Mouse (Mus musculus): ENCODE results near the gene Zfyve9.
"Not testable (repeated sequence)": the region's sequence is repeated elsewhere in the genome, so short reads cannot be mapped to it uniquely, and the experiment has no call there.

The Zfyve9 gene

DNA sequence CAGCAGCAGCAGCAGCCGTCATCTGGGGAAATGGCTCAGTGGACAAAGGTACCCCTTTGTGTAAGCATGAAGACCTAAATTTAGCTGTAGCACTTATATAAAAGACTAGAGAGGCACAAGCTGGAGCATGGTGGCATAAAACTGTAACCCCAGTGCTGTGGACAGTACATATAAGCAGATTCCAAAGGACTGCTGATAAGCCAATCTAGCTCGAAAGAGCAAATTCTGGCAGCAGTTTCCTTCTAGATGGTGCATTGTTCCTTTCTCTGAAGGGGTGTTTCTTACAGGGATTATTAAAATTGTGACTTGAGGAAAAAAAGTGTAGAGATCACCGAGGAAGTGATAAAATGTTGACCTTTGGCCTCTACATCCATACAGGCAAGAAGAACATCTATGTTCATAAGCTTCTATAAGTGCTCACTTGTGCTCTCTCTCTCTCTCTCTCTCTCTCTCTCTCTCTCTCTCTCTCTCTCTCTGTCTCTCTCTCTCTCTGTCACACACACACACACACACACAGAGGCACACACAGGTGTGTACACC lies 59.3 kb downstream of the Zfyve9 start:
- DNase-seq (ENCODE audit: low spot score): no peak

DNA sequence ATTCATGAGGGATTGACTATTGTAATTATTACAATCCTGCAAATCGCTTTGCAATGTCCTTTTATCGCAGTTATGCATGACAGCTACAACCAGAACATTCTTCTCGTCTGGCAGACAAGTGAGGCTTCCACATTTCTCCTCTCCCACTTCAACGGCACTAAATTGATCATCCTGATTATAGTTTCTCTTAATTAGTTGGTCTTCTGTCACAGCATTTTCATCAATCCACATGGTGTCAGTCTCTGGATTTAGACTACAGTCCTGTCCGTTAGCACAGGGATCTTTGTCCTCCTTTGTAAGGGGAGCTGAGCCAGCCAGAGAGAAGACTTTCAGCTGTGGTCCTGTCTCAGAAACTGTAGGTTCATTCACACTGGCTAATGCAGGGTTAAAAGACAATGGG lies 61.2 kb downstream of the Zfyve9 start, which contains the start of gene 3110021N24Rik:
TSS of gene 3110021N24Rik (plus strand) at position 301 of the 400 bp plus-strand sequence.
- no peak for DNase-seq (ENCODE audit: low spot score)

DNA sequence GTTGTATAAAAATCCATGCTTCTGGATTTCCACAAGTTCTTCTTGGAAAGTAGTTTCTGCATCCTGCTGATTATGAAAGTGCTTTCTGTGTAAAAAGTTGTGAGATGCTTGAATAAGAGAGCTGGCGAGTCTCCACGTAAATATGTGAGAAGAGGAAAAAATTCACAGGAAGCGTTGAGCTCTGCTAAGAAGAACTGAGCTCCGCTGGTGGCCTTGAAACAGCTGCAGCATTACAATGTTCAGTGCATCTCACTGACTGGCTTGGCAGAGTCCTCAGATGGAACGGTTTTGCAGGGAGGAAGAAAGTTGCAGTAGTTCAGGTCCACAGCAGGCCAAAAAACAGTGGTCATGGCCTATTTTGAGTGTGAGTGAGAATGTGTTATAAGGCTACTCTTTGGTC lies 72.4 kb downstream of the Zfyve9 start:
- DNase-seq (ENCODE audit: low spot score): no peak

DNA sequence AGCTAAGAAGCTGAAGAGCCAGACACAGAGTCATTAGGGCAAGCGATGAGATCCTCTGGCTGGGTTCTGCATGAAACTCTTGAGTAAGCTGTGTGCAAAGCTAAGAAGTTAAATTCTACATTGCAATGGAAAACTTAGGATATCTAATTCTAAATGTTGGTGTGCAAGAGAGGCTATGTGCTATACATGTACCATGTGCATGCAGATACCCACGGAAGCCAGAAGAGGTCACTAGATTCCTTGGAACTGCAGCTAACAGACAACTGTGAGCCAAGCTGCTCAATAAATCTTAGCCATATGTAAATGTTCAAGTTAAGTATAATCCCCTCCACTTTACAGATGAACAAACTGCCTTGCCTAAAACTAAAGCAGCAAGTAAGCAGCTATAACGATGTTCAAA lies 83.7 kb downstream of the Zfyve9 start:
- DNase-seq (ENCODE audit: low spot score): peak; percentile 9

DNA sequence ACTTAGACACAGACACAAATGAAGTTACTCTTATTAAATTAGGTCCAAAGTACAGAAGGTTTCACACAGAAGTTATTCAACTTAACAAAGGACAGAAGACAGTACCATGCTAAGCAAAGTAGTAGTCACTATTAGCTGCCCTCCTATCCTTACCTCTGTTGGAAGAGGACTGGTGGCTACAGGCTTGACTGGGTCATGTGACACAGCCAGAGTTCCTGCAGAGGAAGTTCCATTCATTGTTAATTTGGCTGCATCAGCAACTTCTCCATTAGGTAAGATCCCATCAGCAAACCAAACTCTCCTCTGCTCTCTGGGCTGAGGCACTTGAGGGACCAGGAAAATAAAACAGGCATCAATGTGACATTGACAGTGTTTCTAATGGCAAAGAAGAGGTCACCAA lies 89.1 kb downstream of the Zfyve9 start:
- DNase-seq (ENCODE audit: low spot score): no peak

DNA sequence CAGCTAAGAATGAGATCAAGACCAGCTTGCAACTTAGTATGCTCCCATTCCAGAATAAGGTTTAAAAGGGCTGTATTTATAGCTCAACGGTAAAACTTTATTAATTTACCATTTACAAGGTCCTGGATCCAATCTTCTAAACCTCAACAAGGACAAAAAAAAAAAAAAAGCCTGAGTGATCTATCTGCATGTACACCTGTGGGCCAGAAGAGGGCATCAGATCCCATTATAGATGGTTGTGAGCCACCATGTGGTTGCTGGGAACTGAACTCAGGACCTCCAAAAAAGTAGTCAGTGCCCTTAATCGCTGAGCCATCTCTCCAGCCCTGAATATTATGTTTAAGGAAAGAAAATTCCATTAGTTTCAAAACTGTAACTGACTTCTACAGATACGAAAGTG lies 90.1 kb downstream of the Zfyve9 start:
- no peak for DNase-seq (ENCODE audit: low spot score)

DNA sequence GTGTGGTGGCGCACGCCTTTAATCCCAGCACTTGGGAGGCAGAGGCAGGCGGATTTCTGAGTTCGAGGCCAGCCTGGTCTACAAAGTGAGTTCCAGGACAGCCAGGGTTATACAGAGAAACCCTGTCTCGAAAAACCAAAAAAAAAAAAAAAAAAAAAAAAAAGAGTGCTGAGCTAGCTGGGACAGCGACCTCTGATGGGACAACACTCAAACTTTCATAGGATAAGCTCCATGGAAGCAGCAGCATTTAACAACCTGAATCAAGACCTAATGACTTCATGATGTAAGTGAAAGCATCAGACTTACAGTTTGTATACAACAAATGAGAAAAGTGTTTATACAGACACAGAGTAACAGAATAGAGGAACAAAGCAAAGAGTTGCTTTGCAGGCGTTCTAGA lies 93.5 kb downstream of the Zfyve9 start:
- DNase-seq (ENCODE audit: low spot score): not testable (repeated sequence)

DNA sequence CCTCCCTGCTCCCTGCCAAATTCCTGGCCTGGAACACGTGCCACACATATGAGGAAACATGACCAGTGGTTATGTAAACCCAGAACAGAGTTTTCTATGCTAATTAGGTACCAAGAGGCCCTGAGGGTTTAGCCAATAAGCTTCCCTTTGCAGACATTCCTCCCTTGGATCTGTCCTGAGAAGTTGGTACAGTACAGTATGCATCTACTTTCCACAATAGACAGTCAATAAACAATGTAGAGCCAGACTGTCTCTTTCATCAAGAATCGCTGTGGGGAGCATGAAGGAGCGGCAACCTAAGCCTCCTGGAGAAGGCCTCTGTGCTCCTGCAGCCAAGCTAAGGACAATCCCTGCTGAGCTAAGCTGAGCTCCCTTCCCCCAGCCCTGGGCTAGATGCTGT lies 94.4 kb downstream of the Zfyve9 start:
- no peak for DNase-seq (ENCODE audit: low spot score)

DNA sequence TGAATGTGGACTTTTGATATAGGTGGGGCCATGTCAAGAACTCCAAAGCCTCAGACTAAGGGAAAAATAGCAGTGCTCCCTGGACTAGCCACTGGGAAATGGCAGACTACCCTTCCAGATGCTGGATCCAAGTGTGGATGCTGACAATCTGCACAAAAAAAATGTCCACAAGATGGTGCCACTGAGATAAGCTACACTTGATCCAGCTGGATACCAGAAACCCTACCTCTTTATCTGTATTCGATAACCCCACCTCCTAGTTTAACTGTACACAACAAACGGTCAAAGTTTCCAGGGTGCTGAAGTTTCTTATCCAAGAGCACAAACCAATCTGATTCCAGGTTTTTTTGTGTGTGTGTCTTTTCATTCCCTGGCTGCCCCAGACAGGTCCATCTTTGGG lies 116.2 kb downstream of the Zfyve9 start:
- peak; percentile 13 for DNase-seq (ENCODE audit: low spot score)

DNA sequence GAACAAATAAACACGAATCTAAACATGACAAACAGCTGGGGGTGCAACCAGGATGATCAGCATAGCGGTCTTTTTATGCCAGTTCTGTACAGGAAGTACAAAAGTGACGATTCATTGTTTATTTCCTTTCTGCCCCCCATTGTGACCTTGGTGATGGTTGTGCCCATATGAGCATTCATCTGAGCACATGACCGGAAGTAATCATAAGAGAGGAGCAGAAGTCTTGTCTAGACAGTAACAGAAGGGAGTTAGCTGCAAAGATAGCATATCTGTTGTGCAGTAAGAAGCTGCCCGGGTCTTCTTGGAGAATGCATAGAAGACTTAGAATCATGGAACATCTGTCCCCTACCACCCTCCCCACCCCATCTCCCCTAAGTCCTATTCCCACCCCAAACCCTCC lies 141.8 kb downstream of the Zfyve9 start:
- no peak for DNase-seq (ENCODE audit: low spot score)

DNA sequence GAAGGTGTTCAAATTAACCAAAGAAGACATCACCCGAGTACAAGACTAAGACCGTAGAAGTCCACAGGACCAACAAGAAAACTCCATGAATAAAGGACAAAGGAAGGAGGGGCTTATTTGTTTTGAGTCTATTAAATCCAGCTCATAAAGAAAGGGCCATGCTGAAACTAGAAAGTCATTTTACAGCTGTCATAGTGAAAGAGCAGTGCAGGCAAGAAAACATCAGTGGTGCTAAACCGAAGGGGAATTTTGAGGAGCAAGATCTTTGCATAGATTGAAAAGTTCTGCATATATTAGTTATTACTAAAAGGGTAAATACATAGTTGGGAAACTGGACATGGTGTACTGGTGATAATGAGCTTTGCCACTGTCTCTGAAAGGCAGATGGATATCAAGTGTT lies 142.9 kb downstream of the Zfyve9 start:
- DNase-seq (ENCODE audit: low spot score): no peak

DNA sequence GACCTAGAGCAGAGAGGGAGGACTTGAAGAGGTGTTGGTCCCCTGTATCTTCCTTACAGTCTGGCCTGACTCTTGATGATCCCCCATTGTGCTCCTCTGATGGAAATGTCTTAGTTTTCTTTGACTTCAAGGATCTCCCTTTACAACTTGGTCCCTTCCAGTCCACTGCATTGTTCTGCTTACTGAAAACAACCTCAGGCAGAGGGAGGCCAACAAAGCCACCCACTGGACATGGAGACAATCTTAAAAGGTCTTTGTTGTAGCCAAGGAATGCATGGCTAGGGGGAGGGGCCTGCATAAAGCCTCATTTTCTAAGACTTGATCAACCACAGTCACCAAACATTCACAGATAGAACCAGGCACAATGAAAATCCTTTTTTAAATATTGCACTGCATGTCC lies 145.5 kb downstream of the Zfyve9 start:
- DNase-seq (ENCODE audit: low spot score): no peak

DNA sequence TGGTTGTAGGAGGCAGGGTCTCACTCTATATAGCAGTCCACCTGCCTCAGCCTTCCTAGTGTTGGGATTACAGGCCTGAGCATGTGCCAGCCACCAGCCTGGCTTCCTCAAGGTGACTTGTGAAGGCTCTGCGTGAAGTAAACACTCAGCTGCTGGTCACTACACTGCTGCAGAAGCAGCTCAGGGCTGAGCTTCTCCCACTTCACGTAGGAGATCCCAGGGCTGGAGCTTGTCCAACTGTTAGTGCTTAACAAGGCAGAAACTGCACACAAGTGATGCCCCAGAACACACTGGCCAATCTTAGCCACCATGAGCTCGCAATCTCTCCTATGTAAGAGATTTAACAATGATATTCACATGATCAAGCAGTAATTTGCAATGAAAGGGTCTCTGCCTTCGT lies 145.9 kb downstream of the Zfyve9 start:
- no peak for DNase-seq (ENCODE audit: low spot score)

DNA sequence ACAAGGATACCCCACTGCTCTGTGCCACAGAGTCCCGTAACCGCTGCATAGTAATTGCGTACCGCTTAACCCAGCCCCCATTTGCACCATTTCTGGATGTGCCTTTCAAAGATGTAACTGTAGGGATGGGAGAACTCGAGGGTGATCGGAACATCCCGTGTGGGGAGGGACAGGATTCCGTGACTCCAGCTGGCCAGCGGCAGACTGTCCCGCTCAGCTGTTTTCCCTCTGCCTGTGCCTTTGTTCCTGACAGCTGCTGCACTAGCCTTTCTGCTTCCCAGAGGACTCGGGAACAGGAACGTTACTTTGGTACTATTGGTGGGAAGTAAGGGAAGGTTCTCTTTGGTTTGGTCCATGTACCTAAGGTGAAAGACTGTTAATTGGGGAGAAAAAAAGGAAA lies 146.9 kb downstream of the Zfyve9 start:
- DNase-seq (ENCODE audit: low spot score): no peak

DNA sequence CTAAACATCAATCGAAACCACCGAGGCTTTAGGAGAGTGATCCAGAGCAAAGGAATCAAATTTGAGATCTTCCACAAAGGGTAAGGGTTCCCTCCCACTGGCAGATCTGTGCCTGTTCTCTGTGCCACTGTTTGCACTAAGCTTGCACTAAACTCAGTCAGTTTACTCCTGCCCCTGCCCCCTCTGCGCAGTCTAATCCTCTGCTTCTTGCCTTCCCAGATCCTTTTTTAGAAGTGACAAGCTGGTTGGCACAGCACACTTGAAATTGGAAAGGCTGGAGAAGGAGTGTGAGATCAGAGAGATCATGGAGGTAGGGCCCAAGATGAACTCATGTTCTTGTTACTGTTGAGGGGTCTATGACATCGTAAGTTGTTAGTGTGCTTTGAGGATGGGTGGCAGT lies 149.0 kb downstream of the Zfyve9 start:
- no peak for DNase-seq (ENCODE audit: low spot score)

DNA sequence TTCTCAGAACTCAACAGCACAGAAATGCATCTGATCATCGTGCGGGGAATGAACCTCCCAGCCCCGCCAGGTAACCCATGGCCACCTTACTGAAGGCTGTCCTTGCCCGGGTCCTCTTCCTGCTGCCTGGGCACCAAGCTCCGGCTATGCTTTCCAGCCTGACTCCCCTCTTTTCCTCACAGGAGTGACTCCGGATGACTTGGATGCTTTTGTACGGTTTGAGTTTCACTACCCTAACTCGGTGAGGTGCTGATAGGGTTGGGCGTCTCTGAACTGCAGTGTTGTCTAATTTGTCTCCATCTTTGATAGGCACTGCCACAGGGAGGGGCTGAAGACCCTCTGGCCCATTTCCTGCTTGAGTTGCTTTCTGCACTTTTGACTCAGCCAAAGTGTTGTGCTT lies 150.5 kb downstream of the Zfyve9 start:
- DNase-seq (ENCODE audit: low spot score): no peak

DNA sequence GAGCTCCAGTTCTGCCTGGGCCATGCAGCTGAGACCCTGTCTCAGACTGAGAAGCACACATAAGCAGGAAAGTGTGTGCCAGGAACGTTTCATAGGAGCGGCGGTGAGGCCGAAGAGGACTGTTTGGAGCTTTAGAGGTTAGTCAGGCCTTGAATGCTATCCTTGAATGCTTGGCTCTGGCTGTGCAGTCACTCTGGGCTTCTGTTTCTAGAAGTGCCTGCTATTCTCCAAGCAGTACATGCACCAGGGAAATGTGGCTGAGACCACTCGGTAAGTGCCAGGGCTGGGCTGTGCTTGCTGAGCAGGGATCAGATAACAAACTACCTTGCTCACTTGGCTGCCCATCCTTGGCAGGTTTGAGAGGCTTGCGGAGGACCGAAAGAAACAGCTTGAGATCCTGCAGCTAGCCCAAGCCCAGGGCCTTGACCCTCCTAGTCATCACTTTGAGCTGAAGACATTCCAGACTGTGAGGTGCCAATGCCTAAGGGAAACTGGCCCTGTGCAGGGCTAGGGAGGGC lies 151.2 kb downstream of the Zfyve9 start:
- no peak for DNase-seq (ENCODE audit: low spot score)

DNA sequence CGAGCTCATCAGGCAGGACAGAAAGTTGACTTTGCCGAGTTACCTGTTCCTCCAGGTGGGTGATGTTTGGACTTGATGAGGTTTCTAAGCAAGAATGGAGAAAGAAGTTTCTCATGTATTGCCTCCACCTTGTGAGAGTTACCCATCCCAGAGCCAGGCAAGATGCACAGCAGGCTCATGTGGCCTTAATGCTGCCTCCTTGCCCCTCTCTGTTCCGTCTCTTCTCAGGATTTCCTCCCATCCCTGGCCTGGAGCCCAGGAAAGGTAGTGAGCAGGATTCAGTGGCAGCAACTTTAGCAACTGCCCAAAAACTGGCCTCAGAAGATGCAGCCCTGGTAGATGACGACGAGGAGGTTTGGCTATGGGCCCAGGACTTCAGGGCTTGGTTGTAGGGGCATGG lies 153.5 kb downstream of the Zfyve9 start:
- no peak for DNase-seq (ENCODE audit: low spot score)

DNA sequence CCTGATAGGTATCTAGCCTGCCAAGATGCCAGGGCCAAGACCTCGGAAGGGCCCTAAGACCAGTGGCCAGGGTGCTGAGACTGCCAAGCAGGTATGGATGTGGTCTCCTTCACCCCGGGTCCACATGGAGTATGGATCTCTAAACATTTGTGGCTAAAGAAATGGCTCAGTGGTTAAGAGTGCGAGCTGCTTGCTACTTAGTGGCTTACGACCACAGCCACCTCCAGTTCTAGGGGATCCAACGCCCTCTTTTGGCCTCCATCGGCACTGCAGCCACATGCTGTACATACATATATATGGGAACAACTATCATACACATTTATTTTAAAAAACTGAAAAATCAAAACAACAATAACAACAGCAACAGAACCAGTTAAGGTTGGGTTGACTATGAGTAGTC lies 159.1 kb downstream of the Zfyve9 start:
- no peak for DNase-seq (ENCODE audit: low spot score)

DNA sequence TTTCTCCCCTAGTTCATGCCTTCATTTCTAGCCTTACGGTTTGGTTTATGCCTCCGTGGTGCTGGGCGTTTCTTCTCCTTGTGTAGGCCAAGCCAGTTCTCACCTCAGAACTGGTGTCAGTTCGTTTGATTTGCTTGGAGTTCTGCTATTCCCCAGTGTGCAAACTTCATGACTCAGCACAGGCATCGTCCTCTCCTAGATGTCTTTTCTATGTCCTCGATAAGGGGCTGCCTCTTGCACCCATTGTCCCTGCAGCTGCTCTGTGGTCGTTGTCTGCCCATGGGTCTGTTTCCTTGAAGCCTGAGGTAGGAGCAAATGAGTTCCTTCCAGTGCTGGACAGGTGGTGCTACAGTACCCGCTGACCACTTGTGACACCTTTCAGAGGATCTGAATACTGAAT lies 160.1 kb downstream of the Zfyve9 start:
- DNase-seq (ENCODE audit: low spot score): no peak

DNA sequence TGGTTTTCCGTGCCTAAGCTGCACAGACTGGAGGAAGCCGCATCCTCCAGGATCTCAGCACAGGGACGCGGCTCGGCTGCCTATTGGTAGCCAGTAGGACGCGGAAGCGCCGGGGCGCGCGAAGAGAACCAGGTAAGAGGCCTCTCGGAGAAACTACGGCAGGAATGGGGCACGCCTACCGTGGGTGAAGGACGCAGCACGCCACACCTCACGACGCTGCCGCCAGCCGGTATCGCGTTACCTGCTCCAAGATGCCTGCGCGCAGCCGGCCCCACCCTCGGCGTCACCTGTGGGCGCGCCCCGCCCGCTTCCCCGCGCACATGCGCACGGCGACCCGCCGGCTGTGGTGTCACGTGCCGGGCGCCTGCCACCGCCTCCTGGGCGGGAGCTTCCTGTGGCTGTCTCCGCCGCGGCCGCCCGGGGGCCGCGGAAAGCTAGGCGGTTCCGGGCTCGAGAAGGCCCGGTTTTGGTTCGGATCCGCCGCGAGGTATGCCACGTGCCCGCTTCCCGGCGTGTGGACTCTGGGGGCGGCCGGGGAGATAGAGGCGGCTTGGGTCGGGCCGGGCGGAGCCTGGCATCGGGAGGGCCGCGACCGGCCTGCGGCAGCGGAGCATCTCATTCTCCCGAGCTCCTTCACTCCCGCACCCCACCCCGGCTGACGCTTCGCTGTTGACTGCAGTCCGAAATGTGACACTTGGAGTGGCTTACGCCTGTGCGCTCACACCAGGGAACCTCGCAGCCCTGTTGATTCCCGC lies 160.8 kb downstream of the Zfyve9 start, which contains the start of gene Cc2d1b:
TSS of gene Cc2d1b (plus strand) at position 354 of the 755 bp plus-strand sequence.
- DNase-seq (ENCODE audit: low spot score): peak; percentile 89

DNA sequence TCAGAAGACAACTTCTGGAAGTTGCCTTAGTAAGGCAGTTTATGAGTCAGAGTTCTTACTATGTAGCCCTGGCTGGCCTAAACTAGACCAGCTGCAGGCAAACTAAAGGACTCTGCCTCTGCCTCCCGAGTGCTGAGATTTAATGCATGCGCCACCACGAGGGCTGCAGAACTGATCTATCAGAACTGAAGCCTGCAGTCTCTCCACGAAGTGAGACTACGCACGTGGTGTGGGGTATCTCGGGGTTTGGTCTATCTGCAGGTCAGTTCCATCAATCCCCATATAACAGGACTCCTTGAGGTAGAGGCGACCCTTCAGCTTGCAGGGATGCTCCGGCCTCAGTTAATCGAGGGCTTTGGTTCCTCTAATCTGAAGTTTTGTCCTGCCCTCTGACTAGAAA lies 161.4 kb downstream of the Zfyve9 start:
- peak; percentile 46 for DNase-seq (ENCODE audit: low spot score)

DNA sequence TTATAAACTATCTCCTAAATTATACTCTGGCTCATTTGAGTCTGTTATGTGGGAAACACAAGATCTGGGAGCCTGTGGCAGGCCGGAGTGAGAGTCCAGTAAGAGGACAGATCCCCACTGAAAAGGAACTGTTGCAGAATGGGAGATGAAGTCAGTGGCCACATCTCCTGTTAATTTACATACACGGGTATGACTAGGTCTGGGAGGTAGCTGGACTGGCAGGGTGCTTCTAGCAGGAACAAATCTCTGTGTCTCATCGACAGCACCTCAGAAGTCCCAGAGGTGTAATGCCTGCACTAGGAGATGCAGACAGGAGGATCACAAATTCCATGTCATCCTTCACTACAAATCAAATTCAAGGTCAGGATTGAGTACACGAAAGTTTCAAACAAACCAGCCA lies 162.0 kb downstream of the Zfyve9 start:
- no peak for DNase-seq (ENCODE audit: low spot score)

DNA sequence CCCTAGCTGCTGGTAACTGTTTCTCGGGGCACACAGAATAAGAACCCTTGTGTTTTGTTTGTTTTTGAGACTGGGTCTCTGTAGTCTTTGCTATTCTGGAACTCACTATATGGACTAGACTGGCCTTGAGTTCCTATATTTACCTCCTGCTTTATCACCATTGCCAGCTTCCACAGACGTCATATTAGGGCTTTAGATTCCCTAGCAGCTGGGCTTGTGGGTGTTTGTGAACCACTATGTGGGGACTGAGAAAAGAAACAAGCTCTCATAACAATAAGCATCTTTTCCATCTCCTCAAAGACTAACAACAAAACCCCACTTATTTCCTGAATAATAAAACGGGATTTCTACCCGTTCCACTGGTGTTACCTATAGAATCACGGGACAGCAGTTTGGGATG lies 169.7 kb downstream of the Zfyve9 start:
- DNase-seq (ENCODE audit: low spot score): no peak

Measured in layer of hippocampus, adult 11-12 months (tissue).